Mouse (Mus musculus): ENCODE data around the gene Pdzd2.

GRCm38 (mm10) chr15:12665946-12666345 is 73.8 kb downstream of the Pdzd2 start:
- TF ChIP-seq CTCF (IDR thresholded peaks at IDR 0.05) (no peak), EP300 (IDR thresholded peaks at IDR 0.05) (no peak)
